Mouse (Mus musculus) limb, embryonic 11.5 days (tissue): Measurements from ENCODE around the gene Cnbd2. TPM values are rescaled to one million over a fixed set of nuclear protein-coding genes. Genes with fewer than 3 reads are reported as not detected.
"Not testable (repeated sequence)": the region's sequence is repeated elsewhere in the genome, so short reads cannot be mapped to it uniquely, and the experiment has no call there.

ENCODE experiments used
- ATAC-seq: fragments of 200-750 bp; cut with Nextera tagmentation; 2 replicates; pipeline ENCODE4 v1.8.0; 2017; ENCODE audit warnings: low read depth; ENCODE audit not compliant: insufficient number of reproducible peaks, low FRiP score, low TSS enrichment
- DNase-seq: peaks from one replicate; pipeline ENCODE4 v3.0.0-alpha.2; 2015; ENCODE audit warnings: low spot score
- H3K27ac ChIP-seq: fragments of 300-500 bp; sonication (generic); replicated peaks from 2 replicates; pipeline ENCODE4 v1.5.1; 2014; ENCODE audit warnings: low read depth, mild to moderate bottlenecking, low read length
- H3K27me3 ChIP-seq: fragments of 300-500 bp; sonication (generic); 2 replicates; pipeline ENCODE4 v1.6.1; 2014; ENCODE audit warnings: mild to moderate bottlenecking, low read length, mixed read lengths; ENCODE audit not compliant: control insufficient read depth, insufficient read depth
- H3K36me3 ChIP-seq: fragments of 300-500 bp; sonication (generic); 2 replicates; pipeline ENCODE4 v1.6.1; 2014; ENCODE audit warnings: mild to moderate bottlenecking, low read length, moderate library complexity, mixed read lengths; ENCODE audit not compliant: control insufficient read depth, insufficient read depth
- H3K4me1 ChIP-seq: fragments of 300-500 bp; sonication (generic); 2 replicates; pipeline ENCODE4 v1.6.1; 2014; ENCODE audit warnings: low read length, mixed read lengths; ENCODE audit not compliant: control insufficient read depth, insufficient read depth
- H3K4me2 ChIP-seq: fragments of 300-500 bp; sonication (generic); 2 replicates; pipeline ENCODE4 v1.6.1; 2014; ENCODE audit warnings: low read depth, mild to moderate bottlenecking, moderate library complexity; ENCODE audit not compliant: severe bottlenecking
- H3K4me3 ChIP-seq: fragments of 300-500 bp; sonication (generic); 2 replicates; pipeline ENCODE4 v1.5.1; 2014; ENCODE audit warnings: low read depth, low read length
- H3K9ac ChIP-seq: fragments of 300-500 bp; sonication (generic); 2 replicates; pipeline ENCODE4 v1.6.1; 2014; ENCODE audit warnings: mild to moderate bottlenecking, low read length
- H3K9me3 ChIP-seq: fragments of 300-500 bp; sonication (generic); 2 replicates; pipeline ENCODE4 v1.6.1; 2016; ENCODE audit warnings: low read length; ENCODE audit not compliant: control insufficient read depth
- WGBS: fragments of 180-500 bp; shearing (Covaris S2); extraction: QIAGEN DNeasy Blood & Tissue Kit; methylation state at CpG from one replicate; pipeline ENCODE4 v1.1.7; 2014; 5-methylcytosine and 5-hydroxymethylcytosine counted together
- polyA plus RNA-seq: library from polyadenylated mRNA; unstranded; fragments of >200 nt; fragmentation: Nextera tagmentation; extraction: Ambion mirVana; gene quantifications from 2 replicates; pipeline ENCODE4 v1.2.1, GENCODE M21; 2014

Cnbd2 gene
- polyA plus RNA-seq, 1 experiment from 2014 or later = 3.1 TPM

GRCm38 (mm10) chr2:156381350-156381749, 69.3 kb downstream of the Cnbd2 start:
- Histone ChIP-seq H3K27me3 (no peaks in the 10 kb centered on the region), H3K4me1 (no peaks in the 10 kb centered on the region), H3K4me2 (no peak overlapping the region), H3K9ac (no peak overlapping the region), H3K36me3 (no peaks in the 10 kb centered on the region), H3K9me3 (no peaks in the 10 kb centered on the region), H3K4me3 (no peak overlapping the region), H3K27ac (no peak overlapping the region)
- whole genome bisulfite sequencing = 70% methylated on average over 4 of the region's 4 CpGs
- ATAC-seq (no peak), DNase-seq (no peak)

- H3K4me2 ChIP-seq, H3K27ac ChIP-seq, H3K36me3 ChIP-seq, H3K9ac ChIP-seq, H3K4me1 ChIP-seq, H3K9me3 ChIP-seq, H3K27me3 ChIP-seq: not testable (repeated sequence)
- WGBS = 0% methylated on average over 1 of the region's 63 CpGs
- DNase-seq (peak; percentile 84), ATAC-seq (peak; percentile 89)
- H3K4me3 ChIP-seq = peak overlapping the region; percentile 34
Measured at GRCm38 (mm10) chr2:156392461-156393154, 80.5 kb downstream of the Cnbd2 start.

GRCm38 (mm10) chr2:156393155-156393828, 81.2 kb downstream of the Cnbd2 start:
- H3K36me3 ChIP-seq = no peaks in the 10 kb centered on the region
- WGBS = 66% methylated on average over 5 of the region's 5 CpGs
- no peak overlapping the region for H3K27ac ChIP-seq
- no peaks in the 10 kb centered on the region for H3K9me3 ChIP-seq
- H3K27me3 ChIP-seq = no peaks in the 10 kb centered on the region
- DNase-seq (no peak), ATAC-seq (no peak)
- H3K4me2 ChIP-seq = no peak overlapping the region; the same call in 1 of the 2 replicates
- no peaks in the 10 kb centered on the region for H3K4me1 ChIP-seq
- H3K9ac ChIP-seq = no peak overlapping the region
- peak overlapping the region; percentile 34; the same call in 1 of the 2 replicates for H3K4me3 ChIP-seq

GRCm38 (mm10) chr2:156394282-156394681, 82.2 kb downstream of the Cnbd2 start:
- Histone ChIP-seq H3K4me1 (no peaks in the 10 kb centered on the region), H3K9ac (no peak overlapping the region), H3K27me3 (no peaks in the 10 kb centered on the region), H3K27ac (no peak overlapping the region), H3K9me3 (no peaks in the 10 kb centered on the region), H3K4me2 (no peak overlapping the region), H3K36me3 (no peaks in the 10 kb centered on the region), H3K4me3 (no peak overlapping the region)
- WGBS = 86% methylated on average over 4 of the region's 4 CpGs
- no peak for DNase-seq
- ATAC-seq = no peak

GRCm38 (mm10) chr2:156396096-156396495, 84.0 kb downstream of the Cnbd2 start:
- Histone ChIP-seq H3K4me2 (no peak overlapping the region), H3K9ac (no peak overlapping the region), H3K4me1 (peaks cover 3% of the 10 kb centered on the region; the same call in 1 of the 2 replicates), H3K36me3 (no peaks in the 10 kb centered on the region), H3K27ac (no peak overlapping the region), H3K4me3 (no peak overlapping the region), H3K9me3 (no peaks in the 10 kb centered on the region), H3K27me3 (no peaks in the 10 kb centered on the region)
- ATAC-seq (no peak), DNase-seq (no peak)
- WGBS = 70% methylated on average over 2 of the region's 2 CpGs

- 93% methylated on average over 7 of the region's 7 CpGs for WGBS
- Histone ChIP-seq H3K4me1 (peaks cover 4% of the 10 kb centered on the region; the same call in 1 of the 2 replicates), H3K27me3 (no peaks in the 10 kb centered on the region), H3K4me2 (no peak overlapping the region), H3K4me3 (no peak overlapping the region), H3K9ac (no peak overlapping the region), H3K27ac (no peak overlapping the region), H3K9me3 (no peaks in the 10 kb centered on the region), H3K36me3 (no peaks in the 10 kb centered on the region)
- no peak for DNase-seq
- ATAC-seq = no peak
Measured at GRCm38 (mm10) chr2:156397988-156398387, 85.9 kb downstream of the Cnbd2 start.

GRCm38 (mm10) chr2:156399485-156399884, 87.4 kb downstream of the Cnbd2 start:
- Histone ChIP-seq H3K4me1 (peaks cover 4% of the 10 kb centered on the region; the same call in 1 of the 2 replicates), H3K9me3 (no peaks in the 10 kb centered on the region), H3K36me3 (no peaks in the 10 kb centered on the region), H3K9ac (no peak overlapping the region), H3K27me3 (no peaks in the 10 kb centered on the region), H3K4me2 (no peak overlapping the region), H3K27ac (no peak overlapping the region), H3K4me3 (no peak overlapping the region)
- no peak for ATAC-seq
- no peak for DNase-seq
- WGBS = 84% methylated on average over 1 of the region's 1 CpGs

- Histone ChIP-seq H3K4me3 (peak overlapping the region; percentile 8; the same call in 1 of the 2 replicates), H3K4me2 (peak overlapping the region; percentile 40), H3K9ac (peak overlapping the region; percentile 22; the same call in 1 of the 2 replicates), H3K27me3 (no peaks in the 10 kb centered on the region), H3K36me3 (no peaks in the 10 kb centered on the region), H3K27ac (no peak overlapping the region), H3K4me1 (peaks cover 4% of the 10 kb centered on the region; the same call in 1 of the 2 replicates), H3K9me3 (no peaks in the 10 kb centered on the region)
- peak; percentile 79; the same call in 1 of the 2 replicates for ATAC-seq
- DNase-seq = peak; percentile 77
- WGBS = 4% methylated on average over 9 of the region's 9 CpGs
Measured at GRCm38 (mm10) chr2:156401331-156401730, 89.2 kb downstream of the Cnbd2 start.
